Mouse (Mus musculus) liver, postnatal 0 days (tissue): ENCODE results near the gene Cyp2t4.

ENCODE experiments used
- CTCF ChIP-seq: sonication (generic); IDR thresholded peaks from 2 replicates; pipeline ENCODE4 v1.5.1; 2016; ENCODE audit warnings: antibody characterized with exemption, low read depth
- EP300 ChIP-seq: IDR thresholded peaks from 2 replicates; pipeline ENCODE4 v1.6.1; 2016; ENCODE audit warnings: antibody characterized with exemption, low read depth, mild to moderate bottlenecking

- no peak for TF ChIP-seq CTCF
- no peak for TF ChIP-seq EP300
These were observed 41.5 kb upstream of the Cyp2t4 start for GRCm38 (mm10) chr7:27111987-27112386.
